Mouse (Mus musculus) embryonic facial prominence, embryonic 15.5 days (tissue): Measurements from ENCODE around the gene Sdad1. TPM values are rescaled to one million over a fixed set of nuclear protein-coding genes. Genes with fewer than 3 reads are reported as not detected.
"Not testable (repeated sequence)": the region's sequence is repeated elsewhere in the genome, so short reads cannot be mapped to it uniquely, and the experiment has no call there.

Source experiments
- ATAC-seq: fragments of 200-750 bp; cut with Nextera tagmentation; 2 replicates; pipeline ENCODE4 v1.8.0; 2017; ENCODE audit warnings: low read depth, moderate TSS enrichment; ENCODE audit not compliant: insufficient number of reproducible peaks, low FRiP score, low TSS enrichment
- H3K27ac ChIP-seq: fragments of 300-500 bp; sonication (generic); replicated peaks from 2 replicates; pipeline ENCODE4 v1.5.1; 2015; ENCODE audit warnings: mild to moderate bottlenecking, inconsistent platforms
- H3K27me3 ChIP-seq: fragments of 300-500 bp; sonication (generic); 2 replicates; pipeline ENCODE4 v1.6.1; 2015; ENCODE audit warnings: inconsistent platforms
- H3K36me3 ChIP-seq: fragments of 300-500 bp; sonication (generic); 2 replicates; pipeline ENCODE4 v1.6.1; 2015; ENCODE audit warnings: mild to moderate bottlenecking, inconsistent platforms
- H3K4me1 ChIP-seq: fragments of 300-500 bp; sonication (generic); 2 replicates; pipeline ENCODE4 v1.6.1; 2015; ENCODE audit warnings: inconsistent platforms
- H3K4me2 ChIP-seq: fragments of 300-500 bp; sonication (generic); replicated peaks from 2 replicates; pipeline ENCODE4 v1.6.1; 2015; ENCODE audit warnings: mild to moderate bottlenecking, inconsistent platforms
- H3K4me3 ChIP-seq: fragments of 300-500 bp; sonication (generic); replicated peaks from 2 replicates; pipeline ENCODE4 v1.5.1; 2015; ENCODE audit warnings: mild to moderate bottlenecking, inconsistent platforms
- H3K9ac ChIP-seq: fragments of 300-500 bp; sonication (generic); 2 replicates; pipeline ENCODE4 v1.6.1; 2015; ENCODE audit warnings: inconsistent platforms
- H3K9me3 ChIP-seq: fragments of 300-500 bp; sonication (generic); replicated peaks from 2 replicates; pipeline ENCODE4 v1.6.1; 2016; ENCODE audit warnings: inconsistent platforms
- WGBS: fragments of 180-500 bp; shearing (Covaris S2); methylation state at CpG from one replicate; pipeline ENCODE4 v1.1.7; 2015; 5-methylcytosine and 5-hydroxymethylcytosine counted together
- polyA plus RNA-seq: library from polyadenylated mRNA; unstranded; fragments of >200 nt; fragmentation: Nextera tagmentation; extraction: Ambion mirVana; gene quantifications from 2 replicates; pipeline ENCODE4 v1.2.1, GENCODE M21; 2015

Gene Sdad1
- 36.2 and 37.4 TPM in 2 replicates for polyA plus RNA-seq

GRCm38 (mm10) chr5:92309681-92310511, at the start of gene Sdad1:
Gene Sdad1 (minus strand): TSS chr5:92310479.
- 3% methylated on average over 41 of the region's 41 CpGs for WGBS
- ATAC-seq = peak; percentile 89
- Histone ChIP-seq H3K9me3 (no peaks in the 10 kb centered on the region), H3K36me3 (peaks cover 9% of the 10 kb centered on the region), H3K4me1 (peaks cover 9% of the 10 kb centered on the region), H3K4me3 (peak within 1 kb of the TSS; percentile 75), H3K27ac (peak within 1 kb of the TSS; percentile 44; the same call in 1 of the 2 replicates), H3K4me2 (peak within 1 kb of the TSS; percentile 58), H3K27me3 (no peaks in the 10 kb centered on the region), H3K9ac (peak within 1 kb of the TSS; percentile 65)

DNA sequence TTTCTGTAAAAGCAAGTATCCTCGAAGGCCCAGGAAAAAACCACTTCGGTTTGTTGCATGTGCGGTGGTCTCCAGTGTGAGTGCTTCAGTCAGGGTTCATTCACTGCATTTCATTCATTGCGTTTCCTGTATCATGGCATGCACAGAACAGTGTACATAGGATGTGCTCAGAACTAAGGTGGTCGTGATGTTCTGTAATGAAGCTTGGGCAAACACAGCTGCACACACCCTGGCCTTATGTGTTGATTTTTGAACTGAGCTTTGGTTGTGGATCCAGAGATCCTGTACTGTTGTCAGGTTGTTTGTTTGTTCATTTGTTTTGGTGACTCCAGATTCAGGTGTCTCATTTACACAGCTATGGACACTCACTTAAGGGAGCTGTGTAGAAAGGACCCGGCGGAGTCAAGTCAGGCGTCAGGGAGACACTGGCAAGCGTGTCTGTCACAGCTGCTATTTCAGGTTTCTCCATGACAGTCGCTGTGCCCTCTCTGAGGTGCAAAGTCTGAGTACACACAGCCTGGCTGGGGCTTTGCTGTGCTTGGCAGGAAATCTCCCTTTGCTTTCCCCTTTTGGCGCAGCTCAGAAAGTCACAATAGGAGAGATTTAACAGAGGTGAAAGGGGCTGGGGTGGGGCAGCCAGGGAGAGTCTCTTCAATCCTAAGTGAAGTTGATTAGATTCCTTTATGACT, 48.6 kb upstream of the Sdad1 start:
- WGBS = 80% methylated on average over 11 of the region's 11 CpGs
- no peak overlapping the region for H3K27ac ChIP-seq
- no peaks in the 10 kb centered on the region for H3K9me3 ChIP-seq
- no peak overlapping the region for H3K4me3 ChIP-seq
- H3K27me3 ChIP-seq = no peaks in the 10 kb centered on the region
- ATAC-seq = no peak
- no peaks in the 10 kb centered on the region for H3K4me1 ChIP-seq
- H3K4me2 ChIP-seq = no peak overlapping the region
- H3K9ac ChIP-seq = no peak overlapping the region
- H3K36me3 ChIP-seq = no peaks in the 10 kb centered on the region

- H3K9ac ChIP-seq = no peak overlapping the region
- ATAC-seq = no peak; the same call in 1 of the 2 replicates
- no peak overlapping the region for H3K4me2 ChIP-seq
- no peak overlapping the region for H3K27ac ChIP-seq
- H3K27me3 ChIP-seq = no peaks in the 10 kb centered on the region
- no peaks in the 10 kb centered on the region; the same call in 1 of the 2 replicates for H3K4me1 ChIP-seq
- WGBS = 28% methylated on average over 12 of the region's 12 CpGs
- no peaks in the 10 kb centered on the region for H3K36me3 ChIP-seq
- H3K9me3 ChIP-seq = no peaks in the 10 kb centered on the region
- H3K4me3 ChIP-seq = no peak overlapping the region
Observed at GRCm38 (mm10) chr5:92358033-92358432, 47.8 kb upstream of the Sdad1 start.

- Histone ChIP-seq H3K36me3 (no peaks in the 10 kb centered on the region), H3K9ac (no peak overlapping the region), H3K27me3 (no peaks in the 10 kb centered on the region; the same call in 1 of the 2 replicates), H3K4me1 (no peaks in the 10 kb centered on the region; the same call in 1 of the 2 replicates), H3K4me3 (peak overlapping the region; percentile 28), H3K9me3 (no peaks in the 10 kb centered on the region), H3K4me2 (peak overlapping the region; percentile 35), H3K27ac (no peak overlapping the region)
- no peak for ATAC-seq
- WGBS = 13% methylated on average over 11 of the region's 11 CpGs
Observed at GRCm38 (mm10) chr5:92353517-92353916, 43.2 kb upstream of the Sdad1 start.

- H3K4me2 ChIP-seq = 0 out of 2 replicates have a peak overlapping the region, but pooled peaks have one; percentile 35
- H3K27me3 ChIP-seq, ATAC-seq, H3K36me3 ChIP-seq, H3K4me1 ChIP-seq, H3K9me3 ChIP-seq, H3K27ac ChIP-seq, H3K4me3 ChIP-seq, H3K9ac ChIP-seq: not testable (repeated sequence)
- WGBS = 67% methylated on average over 4 of the region's 4 CpGs
Observed at GRCm38 (mm10) chr5:92352716-92353115, 42.4 kb upstream of the Sdad1 start.

- Histone ChIP-seq H3K9ac (no peak overlapping the region), H3K9me3 (no peaks in the 10 kb centered on the region), H3K27ac (no peak overlapping the region), H3K4me3 (no peak overlapping the region), H3K27me3 (peaks cover 6% of the 10 kb centered on the region), H3K4me1 (no peaks in the 10 kb centered on the region; the same call in 1 of the 2 replicates), H3K4me2 (no peak overlapping the region), H3K36me3 (no peaks in the 10 kb centered on the region)
- 81% methylated on average over 7 of the region's 7 CpGs for WGBS
- ATAC-seq = no peak
Observed at GRCm38 (mm10) chr5:92349731-92350130, 39.5 kb upstream of the Sdad1 start.

DNA sequence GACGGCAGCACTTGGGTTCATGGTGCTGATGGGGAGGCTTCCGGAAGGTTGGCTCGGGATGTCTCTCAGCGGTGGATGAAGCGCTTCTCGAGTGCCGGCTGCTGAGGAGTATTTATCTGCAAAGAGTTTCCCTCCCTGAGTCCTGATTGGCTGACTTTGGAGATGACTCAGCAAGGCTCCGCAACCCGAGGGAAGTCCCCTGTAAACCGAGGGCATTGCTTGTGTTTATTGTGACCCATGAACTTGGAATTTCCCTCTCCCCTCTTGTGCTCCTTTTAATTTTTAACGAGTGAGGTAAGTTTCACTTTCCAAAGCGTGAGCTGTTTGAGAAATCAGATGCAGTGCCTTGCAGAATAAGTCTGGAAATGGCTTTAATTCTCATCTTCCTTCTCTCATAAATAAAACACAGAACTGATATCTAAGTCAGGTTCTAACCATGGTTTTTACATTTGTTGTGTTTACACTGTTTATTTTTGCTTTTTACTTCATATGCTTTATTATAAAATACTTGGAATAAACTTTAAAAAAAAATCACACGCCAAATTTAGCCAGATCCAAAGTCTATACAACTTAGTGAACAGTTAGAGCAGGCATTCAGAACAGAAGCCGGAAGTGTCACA, 38.6 kb upstream of the Sdad1 start, which contains the start of gene Cxcl10:
TSS of gene Cxcl10 (minus strand) at position 96 of the 620 bp plus-strand sequence.
- 18% methylated on average over 14 of the region's 14 CpGs for WGBS
- H3K9ac ChIP-seq = no peak within 1 kb of the TSS
- H3K9me3 ChIP-seq = no peaks in the 10 kb centered on the region
- ATAC-seq = no peak
- H3K27me3 ChIP-seq = peaks cover 6% of the 10 kb centered on the region
- peak within 1 kb of the TSS; percentile 43 for H3K4me2 ChIP-seq
- H3K27ac ChIP-seq = no peak within 1 kb of the TSS
- H3K4me3 ChIP-seq = peak within 1 kb of the TSS; percentile 30
- no peaks in the 10 kb centered on the region; the same call in 1 of the 2 replicates for H3K4me1 ChIP-seq
- H3K36me3 ChIP-seq = no peaks in the 10 kb centered on the region

- Histone ChIP-seq H3K9me3 (no peaks in the 10 kb centered on the region), H3K27me3 (peaks cover 6% of the 10 kb centered on the region), H3K9ac (no peak overlapping the region), H3K4me1 (no peaks in the 10 kb centered on the region), H3K4me2 (no peak overlapping the region), H3K36me3 (no peaks in the 10 kb centered on the region), H3K27ac (no peak overlapping the region), H3K4me3 (no peak overlapping the region)
- ATAC-seq = no peak
- WGBS = 83% methylated on average over 8 of the region's 8 CpGs
Observed at GRCm38 (mm10) chr5:92345006-92345405, 34.7 kb upstream of the Sdad1 start.

DNA sequence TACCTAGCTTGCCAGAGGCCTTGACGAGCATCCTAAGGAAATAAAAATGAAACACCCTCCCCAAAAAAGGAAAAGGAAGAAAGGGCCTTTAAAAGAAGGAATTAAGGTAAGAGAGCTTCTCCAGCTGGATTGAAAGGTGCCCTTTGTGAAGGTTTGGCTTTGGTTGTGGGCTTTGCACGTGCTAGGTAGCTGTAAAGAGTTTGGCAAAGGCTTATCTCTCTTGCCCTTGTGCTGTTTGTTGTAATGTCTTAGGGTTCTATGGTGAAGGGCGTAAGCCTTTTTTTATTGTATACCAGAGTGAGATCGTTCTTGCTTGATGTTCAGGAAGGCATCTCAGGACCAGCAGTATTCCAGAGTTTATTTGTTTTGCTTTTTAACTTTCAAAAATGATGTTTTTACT, 30.3 kb upstream of the Sdad1 start:
- Histone ChIP-seq H3K9ac (no peak overlapping the region), H3K4me2 (no peak overlapping the region), H3K27ac (no peak overlapping the region), H3K36me3 (no peaks in the 10 kb centered on the region), H3K9me3 (no peaks in the 10 kb centered on the region), H3K4me1 (no peaks in the 10 kb centered on the region), H3K27me3 (no peaks in the 10 kb centered on the region), H3K4me3 (no peak overlapping the region)
- WGBS = 68% methylated on average over 4 of the region's 4 CpGs
- ATAC-seq = no peak

DNA sequence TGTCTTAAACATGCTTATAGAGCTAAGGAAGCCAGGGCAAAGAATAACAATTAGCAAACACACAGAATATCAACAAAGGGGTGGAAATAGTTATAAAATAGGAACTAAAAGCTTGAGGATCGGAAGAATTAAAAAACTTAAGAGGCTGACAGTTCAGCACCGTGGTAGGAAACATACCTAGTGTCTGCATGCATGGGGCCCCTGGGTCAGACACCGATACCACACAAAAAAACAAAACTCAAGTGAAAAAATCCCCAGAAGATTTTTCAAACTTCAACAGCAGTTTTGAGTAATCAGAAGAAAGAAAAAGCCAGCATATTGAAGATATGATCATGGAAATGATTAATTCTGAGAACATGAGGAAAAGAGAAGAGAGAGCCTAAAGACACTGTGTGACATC, 26.5 kb upstream of the Sdad1 start:
- Histone ChIP-seq H3K9me3 (no peaks in the 10 kb centered on the region), H3K36me3 (no peaks in the 10 kb centered on the region), H3K27ac (no peak overlapping the region), H3K4me2 (no peak overlapping the region), H3K27me3 (no peaks in the 10 kb centered on the region), H3K4me1 (peaks cover 9% of the 10 kb centered on the region), H3K4me3 (no peak overlapping the region), H3K9ac (no peak overlapping the region)
- no peak for ATAC-seq
- 72% methylated on average over 3 of the region's 3 CpGs for WGBS

DNA sequence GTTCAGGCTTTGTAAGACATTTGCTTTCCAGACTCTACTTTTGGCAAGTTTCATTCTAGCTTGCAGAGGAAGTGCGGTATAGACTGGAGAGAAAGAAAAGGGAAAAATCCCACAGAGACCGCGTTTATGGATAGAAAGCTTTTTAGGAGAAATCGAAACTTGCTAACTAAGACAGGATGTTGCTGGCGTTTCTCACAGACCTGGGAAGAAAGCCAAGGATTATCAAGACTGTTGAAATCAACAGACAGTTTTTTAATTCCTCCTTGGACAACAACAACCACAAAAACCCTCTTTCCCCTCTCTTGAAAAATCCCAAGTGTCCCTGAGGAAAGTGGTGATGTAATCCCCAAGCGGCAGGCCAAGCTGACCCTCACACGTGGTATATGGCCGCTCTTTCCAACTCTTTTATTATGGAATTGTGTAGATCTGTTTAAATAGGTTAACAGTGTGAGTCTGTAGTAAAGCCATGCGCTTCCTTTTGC, 22.1 kb upstream of the Sdad1 start:
- Histone ChIP-seq H3K4me2 (peak overlapping the region; percentile 28), H3K4me1 (peaks cover 11% of the 10 kb centered on the region), H3K9ac (no peak overlapping the region), H3K9me3 (no peaks in the 10 kb centered on the region), H3K36me3 (no peaks in the 10 kb centered on the region), H3K4me3 (peak overlapping the region; percentile 17; the same call in 1 of the 2 replicates), H3K27me3 (no peaks in the 10 kb centered on the region), H3K27ac (peak overlapping the region; percentile 58)
- peak; percentile 54; the same call in 1 of the 2 replicates for ATAC-seq
- WGBS = 37% methylated on average over 9 of the region's 9 CpGs
